Mouse (Mus musculus): ENCODE measurements around the gene Tnfrsf1b. TPM values are rescaled to one million over a fixed set of nuclear protein-coding genes. Genes with fewer than 3 reads are reported as not detected.

Gene Tnfrsf1b
- polyA plus RNA-seq, 1 experiment: 48.1 TPM

DNA sequence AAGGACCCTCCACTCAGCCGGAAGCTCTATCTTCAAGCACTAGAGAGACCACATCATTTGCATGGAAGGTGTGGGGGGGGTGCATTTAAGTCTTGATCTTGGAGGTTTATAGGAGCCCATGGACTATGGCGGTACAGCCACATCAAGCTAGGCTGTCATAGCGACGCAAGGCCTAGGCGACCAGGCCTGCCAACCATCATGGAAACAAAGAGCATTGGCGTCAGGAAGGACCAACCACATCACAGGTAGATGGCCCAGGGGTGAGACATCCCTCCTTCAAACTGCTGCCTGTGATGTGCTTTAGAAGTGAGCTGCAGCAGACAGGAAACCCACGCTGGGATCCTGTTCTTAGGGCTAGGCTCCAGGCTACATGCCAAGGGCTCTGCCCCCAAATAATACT, 10.6 kb downstream of the Tnfrsf1b start:
- TF ChIP-seq CTCF (IDR thresholded peaks at IDR 0.05; ENCODE audit: borderline replicate concordance, control insufficient read depth, extremely low read depth, insufficient read depth, low read length, poor library complexity): no peak
- no peak for TF ChIP-seq POLR2A (IDR thresholded peaks at IDR 0.05; ENCODE audit: control insufficient read depth, extremely low read depth, insufficient read depth, low read length, poor library complexity)
- Histone ChIP-seq H3K4me3 (ENCODE audit: control insufficient read depth, insufficient read depth, low read length) (no peak overlapping the region), H3K4me1 (replicated peaks; ENCODE audit: control insufficient read depth, insufficient read depth, low read length) (peaks cover 45% of the 10 kb centered on the region), H3K27ac (ENCODE audit: control insufficient read depth, insufficient read depth, low read length) (no peak overlapping the region), H3K27me3 (ENCODE audit: control insufficient read depth, insufficient read depth, low read length) (no peaks in the 10 kb centered on the region), H3K36me3 (ENCODE audit: control insufficient read depth, insufficient read depth, low read length) (no peaks in the 10 kb centered on the region)
- WGBS: 13% methylated on average over 7 of the region's 7 CpGs
- DNase-seq: peak; percentile 39

DNA sequence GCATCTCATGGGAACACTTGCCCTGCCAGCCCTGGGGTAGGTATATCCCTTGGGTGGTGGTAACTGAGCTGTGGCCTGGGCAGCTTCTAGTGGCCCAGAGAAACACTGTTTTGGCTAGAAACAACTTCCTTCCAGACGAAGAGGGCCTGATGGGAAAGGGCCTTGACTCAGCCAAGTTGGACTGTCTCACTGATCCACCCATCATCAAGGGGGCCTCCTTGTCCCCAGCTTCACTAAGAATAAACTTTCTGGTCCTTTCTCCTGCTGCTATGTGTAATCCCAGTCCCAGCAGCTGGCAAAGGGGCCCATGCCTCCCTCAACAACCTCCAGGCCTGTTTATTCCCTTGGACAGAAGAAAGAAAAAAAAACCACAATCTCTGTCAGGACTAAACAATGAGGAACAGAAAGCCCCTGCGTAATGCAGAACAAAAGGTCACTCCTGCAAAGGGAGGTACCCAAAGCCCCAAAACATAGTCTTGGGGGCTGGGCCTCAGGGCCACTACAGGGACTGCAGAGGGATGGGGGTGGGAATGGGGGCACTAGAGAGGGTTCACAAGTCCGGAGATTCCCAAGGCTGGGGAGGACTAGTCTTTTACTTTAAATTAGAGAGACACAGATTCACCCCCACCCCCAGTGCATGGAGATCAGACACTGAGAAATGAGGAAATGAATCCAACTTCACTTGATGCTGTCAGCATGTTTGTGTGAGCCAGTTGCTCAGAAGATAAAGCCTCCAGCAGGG, 13.0 kb downstream of the Tnfrsf1b start:
- Histone ChIP-seq H3K4me1 (replicated peaks; ENCODE audit: control insufficient read depth, insufficient read depth, low read length) (peaks cover 38% of the 10 kb centered on the region), H3K27me3 (ENCODE audit: control insufficient read depth, insufficient read depth, low read length) (no peaks in the 10 kb centered on the region), H3K4me3 (ENCODE audit: control insufficient read depth, insufficient read depth, low read length) (no peak overlapping the region), H3K27ac (ENCODE audit: control insufficient read depth, insufficient read depth, low read length) (no peak overlapping the region), H3K36me3 (ENCODE audit: control insufficient read depth, insufficient read depth, low read length) (no peaks in the 10 kb centered on the region)
- no peak for DNase-seq
- 54% methylated on average over 3 of the region's 3 CpGs for WGBS
- TF ChIP-seq POLR2A (IDR thresholded peaks at IDR 0.05; ENCODE audit: control insufficient read depth, extremely low read depth, insufficient read depth, low read length, poor library complexity): no peak
- no peak for TF ChIP-seq CTCF (IDR thresholded peaks at IDR 0.05; ENCODE audit: borderline replicate concordance, control insufficient read depth, extremely low read depth, insufficient read depth, low read length, poor library complexity)

DNA sequence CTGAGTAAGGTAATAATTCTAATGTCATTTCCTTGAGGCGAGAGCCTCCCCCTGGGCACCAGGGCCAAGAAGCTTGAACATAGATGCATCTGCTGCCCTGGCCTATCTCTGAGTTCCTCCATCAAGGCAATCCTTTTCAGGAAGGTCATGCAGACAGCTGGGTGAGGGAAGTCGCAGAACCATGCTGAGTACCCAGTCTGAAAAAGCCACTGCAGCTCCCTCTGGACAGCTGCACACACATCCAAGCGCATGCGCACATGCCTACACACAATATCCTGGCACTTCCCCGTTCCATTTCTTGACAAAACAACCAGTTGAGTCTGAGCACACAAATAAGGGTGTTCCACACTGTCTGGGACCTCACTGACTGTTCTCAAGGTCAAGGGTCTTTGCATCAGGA, 14.9 kb downstream of the Tnfrsf1b start:
- WGBS: 91% methylated on average over 5 of the region's 5 CpGs
- Histone ChIP-seq H3K27ac (ENCODE audit: control insufficient read depth, insufficient read depth, low read length) (no peak overlapping the region), H3K4me3 (ENCODE audit: control insufficient read depth, insufficient read depth, low read length) (no peak overlapping the region), H3K27me3 (ENCODE audit: control insufficient read depth, insufficient read depth, low read length) (no peaks in the 10 kb centered on the region), H3K4me1 (replicated peaks; ENCODE audit: control insufficient read depth, insufficient read depth, low read length) (peaks cover 40% of the 10 kb centered on the region), H3K36me3 (ENCODE audit: control insufficient read depth, insufficient read depth, low read length) (no peaks in the 10 kb centered on the region)
- TF ChIP-seq POLR2A (IDR thresholded peaks at IDR 0.05; ENCODE audit: control insufficient read depth, extremely low read depth, insufficient read depth, low read length, poor library complexity): no peak
- TF ChIP-seq CTCF (IDR thresholded peaks at IDR 0.05; ENCODE audit: borderline replicate concordance, control insufficient read depth, extremely low read depth, insufficient read depth, low read length, poor library complexity): no peak
- no peak for DNase-seq

DNA sequence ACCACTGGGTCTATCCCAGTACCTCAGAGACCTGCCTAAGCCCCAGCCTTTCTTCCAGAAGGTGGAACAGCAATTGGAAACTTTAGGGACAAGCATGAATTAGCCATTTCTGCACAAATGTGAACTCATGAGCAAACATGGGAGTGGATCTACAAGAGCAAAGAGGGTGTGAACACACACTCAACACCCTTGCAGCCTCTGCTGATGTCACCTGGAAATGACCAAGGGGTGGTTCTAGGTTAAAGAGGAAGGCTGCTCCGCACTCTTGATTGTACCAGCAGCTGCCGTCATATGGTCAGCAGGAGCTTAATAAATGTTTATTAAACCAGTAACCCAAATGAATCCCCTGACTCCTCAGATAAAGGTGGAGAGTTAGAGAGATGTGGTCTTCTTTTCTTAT, 16.0 kb downstream of the Tnfrsf1b start:
- no peak overlapping the region for H3K27ac ChIP-seq (ENCODE audit: control insufficient read depth, insufficient read depth, low read length)

DNA sequence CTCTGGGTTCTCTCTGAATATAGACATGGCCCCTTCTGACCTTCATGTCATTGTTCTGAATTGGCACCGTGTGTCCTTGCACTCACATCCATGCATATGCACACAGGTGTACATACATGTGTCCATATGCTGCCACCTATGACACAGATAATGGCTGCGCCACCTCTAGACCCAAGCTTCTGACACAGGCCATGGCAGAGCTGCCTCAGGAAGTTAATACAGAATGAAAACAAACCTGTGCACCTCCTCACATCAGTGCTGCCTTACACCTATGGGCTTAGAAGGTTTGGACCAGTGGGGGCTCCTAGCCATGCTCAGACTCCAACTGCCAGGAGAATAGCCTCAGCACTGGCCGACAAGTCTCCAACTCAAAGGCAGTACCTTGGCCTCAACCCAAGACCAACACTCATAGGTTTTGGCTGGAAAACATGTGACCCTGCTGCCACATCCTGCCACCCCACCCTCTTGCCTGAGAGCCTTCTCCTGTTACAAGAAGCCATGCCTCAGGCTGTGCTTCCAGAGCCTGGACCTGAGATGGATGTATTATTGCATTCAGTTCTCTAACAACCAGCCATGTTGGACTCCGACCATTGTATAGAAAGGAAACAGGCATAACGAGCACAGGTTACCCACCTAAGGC, 17.0 kb downstream of the Tnfrsf1b start:
- Histone ChIP-seq H3K27ac (ENCODE audit: control insufficient read depth, insufficient read depth, low read length) (peak overlapping the region; percentile 82), H3K4me3 (ENCODE audit: control insufficient read depth, insufficient read depth, low read length) (no peak overlapping the region), H3K4me1 (replicated peaks; ENCODE audit: control insufficient read depth, insufficient read depth, low read length) (peaks cover 35% of the 10 kb centered on the region), H3K36me3 (ENCODE audit: control insufficient read depth, insufficient read depth, low read length) (no peaks in the 10 kb centered on the region), H3K27me3 (ENCODE audit: control insufficient read depth, insufficient read depth, low read length) (no peaks in the 10 kb centered on the region)
- 71% methylated on average over 5 of the region's 5 CpGs for WGBS
- TF ChIP-seq POLR2A (IDR thresholded peaks at IDR 0.05; ENCODE audit: control insufficient read depth, extremely low read depth, insufficient read depth, low read length, poor library complexity) (no peak), CTCF (IDR thresholded peaks at IDR 0.05; ENCODE audit: borderline replicate concordance, control insufficient read depth, extremely low read depth, insufficient read depth, low read length, poor library complexity) (no peak)
- peak; percentile 41 for DNase-seq

More for the DNA sequence above, 16.0 kb downstream of the Tnfrsf1b start:
- Histone ChIP-seq H3K36me3 (ENCODE audit: control insufficient read depth, insufficient read depth, low read length) (no peaks in the 10 kb centered on the region), H3K4me1 (replicated peaks; ENCODE audit: control insufficient read depth, insufficient read depth, low read length) (peaks cover 30% of the 10 kb centered on the region), H3K27me3 (ENCODE audit: control insufficient read depth, insufficient read depth, low read length) (no peaks in the 10 kb centered on the region), H3K4me3 (ENCODE audit: control insufficient read depth, insufficient read depth, low read length) (no peak overlapping the region)
- 93% methylated on average over 2 of the region's 2 CpGs for WGBS
- DNase-seq: no peak
- TF ChIP-seq POLR2A (IDR thresholded peaks at IDR 0.05; ENCODE audit: control insufficient read depth, extremely low read depth, insufficient read depth, low read length, poor library complexity) (no peak), CTCF (IDR thresholded peaks at IDR 0.05; ENCODE audit: borderline replicate concordance, control insufficient read depth, extremely low read depth, insufficient read depth, low read length, poor library complexity) (no peak)

DNA sequence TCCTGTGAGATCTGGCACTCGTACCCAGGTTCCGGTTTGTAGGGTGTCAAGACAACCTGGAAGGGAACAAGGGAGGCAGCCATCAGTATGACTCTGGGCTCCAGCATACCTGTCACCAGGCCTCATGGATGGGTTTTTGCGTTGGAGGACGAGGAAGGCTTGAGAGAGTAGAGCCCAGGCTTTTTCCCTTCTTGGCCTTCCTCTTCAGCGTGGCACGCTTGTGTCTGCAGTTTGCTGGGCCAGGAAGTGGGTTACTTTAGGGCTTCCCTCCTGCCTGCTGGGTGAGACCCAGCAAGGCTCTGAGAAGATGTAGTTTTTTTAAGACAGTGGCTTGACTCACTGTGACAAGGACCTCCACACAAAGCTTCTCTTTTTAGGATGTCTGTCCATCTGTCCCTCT, 17.6 kb downstream of the Tnfrsf1b start:
- WGBS: 11% methylated on average over 6 of the region's 6 CpGs
- Histone ChIP-seq H3K4me1 (replicated peaks; ENCODE audit: control insufficient read depth, insufficient read depth, low read length) (peaks cover 41% of the 10 kb centered on the region), H3K27me3 (ENCODE audit: control insufficient read depth, insufficient read depth, low read length) (no peaks in the 10 kb centered on the region), H3K36me3 (ENCODE audit: control insufficient read depth, insufficient read depth, low read length) (no peaks in the 10 kb centered on the region), H3K27ac (ENCODE audit: control insufficient read depth, insufficient read depth, low read length) (peak overlapping the region; percentile 82), H3K4me3 (ENCODE audit: control insufficient read depth, insufficient read depth, low read length) (0 out of 2 replicates have a peak overlapping the region, but pooled peaks have one; percentile 8)
- TF ChIP-seq CTCF (IDR thresholded peaks at IDR 0.05; ENCODE audit: borderline replicate concordance, control insufficient read depth, extremely low read depth, insufficient read depth, low read length, poor library complexity) (no peak), POLR2A (IDR thresholded peaks at IDR 0.05; ENCODE audit: control insufficient read depth, extremely low read depth, insufficient read depth, low read length, poor library complexity) (no peak)
- DNase-seq: peak; percentile 69

Data from thymus, adult 2 months (tissue).